Mouse (Mus musculus): ENCODE results near the gene Arhgap9. TPM values are rescaled to one million over a fixed set of nuclear protein-coding genes. Genes with fewer than 3 reads are reported as not detected.

Gene Arhgap9
- polyA plus RNA-seq (2016; fragmentation: Nextera tagmentation; extraction: Ambion mirVana) = 15.9 and 16.9 TPM in 2 replicates

- H3K36me3 ChIP-seq = no peaks in the 10 kb centered on the region
- H3K9ac ChIP-seq = no peak within 1 kb of the TSS
- H3K4me2 ChIP-seq = no peak within 1 kb of the TSS
- H3K4me3 ChIP-seq = no peak within 1 kb of the TSS
- WGBS (ENCODE audit: insufficient replicate concordance) = 58% methylated on average over 3 of the region's 3 CpGs
- no peaks in the 10 kb centered on the region for H3K9me3 ChIP-seq (replicated peaks)
- H3K4me1 ChIP-seq = peaks cover 59% of the 10 kb centered on the region
- H3K27ac ChIP-seq = no peak within 1 kb of the TSS
- no peak for ATAC-seq
- H3K27me3 ChIP-seq (replicated peaks) = peaks cover 28% of the 10 kb centered on the region
These were observed at the start of gene Arhgap9 for GRCm38 (mm10) chr10:127321621-127322020. Gene Arhgap9, plus strand, starts transcription at chr10:127321964.

GRCm38 (mm10) chr10:127272371-127272770 is 49.4 kb upstream of the Arhgap9 start:
- Histone ChIP-seq H3K27me3 (replicated peaks) (no peaks in the 10 kb centered on the region), H3K27ac (no peak overlapping the region), H3K4me3 (no peak overlapping the region), H3K36me3 (peaks cover 93% of the 10 kb centered on the region), H3K9ac (0 out of 2 replicates have a peak overlapping the region, but pooled peaks have one; percentile 22), H3K4me2 (no peak overlapping the region), H3K9me3 (replicated peaks) (no peaks in the 10 kb centered on the region), H3K4me1 (peaks cover 48% of the 10 kb centered on the region)
- ATAC-seq = no peak
- 83% methylated on average over 5 of the region's 5 CpGs for WGBS (ENCODE audit: insufficient replicate concordance)

- no peak; the same call in 1 of the 2 replicates for ATAC-seq
- H3K4me1 ChIP-seq = peaks cover 27% of the 10 kb centered on the region
These were observed 47.3 kb upstream of the Arhgap9 start for GRCm38 (mm10) chr10:127274261-127275022.

GRCm38 (mm10) chr10:127279730-127280129 is 42.0 kb upstream of the Arhgap9 start:
- H3K9ac ChIP-seq = no peak overlapping the region
- H3K36me3 ChIP-seq = peaks cover 100% of the 10 kb centered on the region
- H3K4me1 ChIP-seq = peaks cover 1% of the 10 kb centered on the region; the same call in 1 of the 2 replicates
- no peaks in the 10 kb centered on the region for H3K9me3 ChIP-seq (replicated peaks)
- no peak for ATAC-seq
- no peak overlapping the region for H3K4me3 ChIP-seq
- no peak overlapping the region for H3K27ac ChIP-seq
- no peaks in the 10 kb centered on the region for H3K27me3 ChIP-seq (replicated peaks)
- WGBS (ENCODE audit: insufficient replicate concordance) = 92% methylated on average over 2 of the region's 2 CpGs
- H3K4me2 ChIP-seq = no peak overlapping the region

More at GRCm38 (mm10) chr10:127274261-127275022, 47.3 kb upstream of the Arhgap9 start:
- Histone ChIP-seq H3K27ac (no peak overlapping the region), H3K9ac (peak overlapping the region; percentile 17; the same call in 1 of the 2 replicates), H3K36me3 (peaks cover 97% of the 10 kb centered on the region), H3K4me2 (no peak overlapping the region), H3K9me3 (replicated peaks) (no peaks in the 10 kb centered on the region), H3K4me3 (no peak overlapping the region), H3K27me3 (replicated peaks) (no peaks in the 10 kb centered on the region)
- WGBS (ENCODE audit: insufficient replicate concordance) = 82% methylated on average over 11 of the region's 11 CpGs

- no peak overlapping the region for H3K4me2 ChIP-seq
- 83% methylated on average over 8 of the region's 8 CpGs for WGBS (ENCODE audit: insufficient replicate concordance)
- H3K27ac ChIP-seq = no peak overlapping the region
- no peak overlapping the region for H3K9ac ChIP-seq
- no peaks in the 10 kb centered on the region for H3K9me3 ChIP-seq (replicated peaks)
- H3K4me3 ChIP-seq = no peak overlapping the region
- no peaks in the 10 kb centered on the region for H3K27me3 ChIP-seq (replicated peaks)
- peaks cover 100% of the 10 kb centered on the region for H3K36me3 ChIP-seq
- ATAC-seq = no peak
- H3K4me1 ChIP-seq = peaks cover 15% of the 10 kb centered on the region
These were observed 40.4 kb upstream of the Arhgap9 start for GRCm38 (mm10) chr10:127281316-127281715.

GRCm38 (mm10) chr10:127282620-127283215 is 39.0 kb upstream of the Arhgap9 start:
- H3K36me3 ChIP-seq = peaks cover 99% of the 10 kb centered on the region
- 83% methylated on average over 13 of the region's 13 CpGs for WGBS (ENCODE audit: insufficient replicate concordance)
- H3K4me2 ChIP-seq = no peak overlapping the region
- H3K9me3 ChIP-seq (replicated peaks) = no peaks in the 10 kb centered on the region
- no peaks in the 10 kb centered on the region for H3K27me3 ChIP-seq (replicated peaks)
- peaks cover 29% of the 10 kb centered on the region for H3K4me1 ChIP-seq
- H3K27ac ChIP-seq = no peak overlapping the region
- no peak overlapping the region for H3K9ac ChIP-seq
- no peak for ATAC-seq
- no peak overlapping the region for H3K4me3 ChIP-seq

- Histone ChIP-seq H3K4me2 (no peak overlapping the region), H3K9me3 (replicated peaks) (no peaks in the 10 kb centered on the region), H3K4me3 (no peak overlapping the region), H3K9ac (0 out of 2 replicates have a peak overlapping the region, but pooled peaks have one; percentile 9), H3K36me3 (peaks cover 85% of the 10 kb centered on the region), H3K4me1 (peaks cover 34% of the 10 kb centered on the region), H3K27me3 (replicated peaks) (no peaks in the 10 kb centered on the region), H3K27ac (no peak overlapping the region)
- no peak for ATAC-seq
- WGBS (ENCODE audit: insufficient replicate concordance) = 91% methylated on average over 7 of the region's 7 CpGs
These were observed 37.6 kb upstream of the Arhgap9 start for GRCm38 (mm10) chr10:127284105-127284622.

GRCm38 (mm10) chr10:127284724-127285500 is 36.9 kb upstream of the Arhgap9 start:
- Histone ChIP-seq H3K4me1 (peaks cover 42% of the 10 kb centered on the region), H3K27me3 (replicated peaks) (no peaks in the 10 kb centered on the region), H3K27ac (peak overlapping the region; percentile 21; the same call in 1 of the 2 replicates), H3K9ac (0 out of 2 replicates have a peak overlapping the region, but pooled peaks have one; percentile 9), H3K4me2 (no peak overlapping the region), H3K9me3 (replicated peaks) (no peaks in the 10 kb centered on the region), H3K36me3 (peaks cover 77% of the 10 kb centered on the region), H3K4me3 (no peak overlapping the region)
- ATAC-seq = no peak
- 80% methylated on average over 11 of the region's 11 CpGs for WGBS (ENCODE audit: insufficient replicate concordance)

GRCm38 (mm10) chr10:127285644-127286043 is 36.1 kb upstream of the Arhgap9 start:
- Histone ChIP-seq H3K4me2 (no peak overlapping the region), H3K27me3 (replicated peaks) (no peaks in the 10 kb centered on the region), H3K4me3 (no peak overlapping the region), H3K4me1 (peaks cover 43% of the 10 kb centered on the region), H3K27ac (no peak overlapping the region), H3K9ac (no peak overlapping the region), H3K36me3 (peaks cover 70% of the 10 kb centered on the region), H3K9me3 (replicated peaks) (no peaks in the 10 kb centered on the region)
- no peak for ATAC-seq
- WGBS (ENCODE audit: insufficient replicate concordance) = 85% methylated on average over 13 of the region's 13 CpGs

- H3K4me2 ChIP-seq = peak overlapping the region; percentile 95
- no peak overlapping the region for H3K4me3 ChIP-seq
- H3K27ac ChIP-seq = 0 out of 2 replicates have a peak overlapping the region, but pooled peaks have one; percentile 36
- no peak for ATAC-seq
- H3K4me1 ChIP-seq = peaks cover 43% of the 10 kb centered on the region
- 0 out of 2 replicates have a peak overlapping the region, but pooled peaks have one; percentile 5 for H3K9ac ChIP-seq
- no peaks in the 10 kb centered on the region for H3K9me3 ChIP-seq (replicated peaks)
- WGBS (ENCODE audit: insufficient replicate concordance) = 80% methylated on average over 7 of the region's 7 CpGs
- H3K27me3 ChIP-seq (replicated peaks) = no peaks in the 10 kb centered on the region
- peaks cover 65% of the 10 kb centered on the region for H3K36me3 ChIP-seq
These were observed 35.6 kb upstream of the Arhgap9 start for GRCm38 (mm10) chr10:127286194-127286593.

GRCm38 (mm10) chr10:127286730-127287129 is 35.0 kb upstream of the Arhgap9 start:
- whole genome bisulfite sequencing (ENCODE audit: insufficient replicate concordance) = 61% methylated on average over 7 of the region's 7 CpGs
- H3K4me2 ChIP-seq = peak overlapping the region; percentile 95
- H3K9me3 ChIP-seq (replicated peaks) = no peaks in the 10 kb centered on the region
- H3K27me3 ChIP-seq (replicated peaks) = no peaks in the 10 kb centered on the region
- peaks cover 47% of the 10 kb centered on the region for H3K4me1 ChIP-seq
- H3K36me3 ChIP-seq = peaks cover 59% of the 10 kb centered on the region
- no peak for ATAC-seq
- H3K9ac ChIP-seq = 0 out of 2 replicates have a peak overlapping the region, but pooled peaks have one; percentile 5
- H3K4me3 ChIP-seq = peak overlapping the region; percentile 80
- H3K27ac ChIP-seq = 0 out of 2 replicates have a peak overlapping the region, but pooled peaks have one; percentile 36
